Mouse (Mus musculus) embryonic fibroblast, embryonic 13.5 days (primary cell): ENCODE measurements around the gene Rnf208. TPM values are rescaled to one million over a fixed set of nuclear protein-coding genes. Genes with fewer than 3 reads are reported as not detected.
A peak's percentile ranks its signal among the peaks of the same experiment; 100 is the strongest.

Experiments
- H3K27ac ChIP-seq: 2 replicates; pipeline ENCODE4 v1.5.1; 2012; ENCODE audit warnings: low read length, control low read depth, inconsistent platforms; ENCODE audit not compliant: insufficient read depth
- H3K4me1 ChIP-seq: 2 replicates; pipeline ENCODE4 v1.6.1; 2011; ENCODE audit warnings: low read length; ENCODE audit not compliant: control insufficient read depth, insufficient read depth
- H3K4me3 ChIP-seq: 2 replicates; pipeline ENCODE4 v1.5.1; 2011; ENCODE audit warnings: mild to moderate bottlenecking, control low read depth, low read length; ENCODE audit not compliant: insufficient read depth
- CTCF ChIP-seq: IDR thresholded peaks from 2 replicates; pipeline ENCODE4 v1.5.1; 2011; ENCODE audit warnings: mild to moderate bottlenecking, control low read depth, low read length, moderate library complexity, borderline replicate concordance; ENCODE audit not compliant: insufficient read depth
- POLR2A ChIP-seq: IDR thresholded peaks from 2 replicates; pipeline ENCODE4 v1.6.1; 2011; ENCODE audit warnings: low read depth, mild to moderate bottlenecking, control low read depth, low read length, moderate library complexity
- polyA plus RNA-seq: library from polyadenylated mRNA; stranded (reverse); fragments of >200 nt; gene quantifications from 2 replicates; pipeline ENCODE4 v1.2.4, GENCODE M21; 2011; ENCODE audit warnings: low read depth; ENCODE audit not compliant: missing spikeins, insufficient read length

The Rnf208 gene
- polyA plus RNA-seq, 1 experiment, result 0.42 TPM

DNA sequence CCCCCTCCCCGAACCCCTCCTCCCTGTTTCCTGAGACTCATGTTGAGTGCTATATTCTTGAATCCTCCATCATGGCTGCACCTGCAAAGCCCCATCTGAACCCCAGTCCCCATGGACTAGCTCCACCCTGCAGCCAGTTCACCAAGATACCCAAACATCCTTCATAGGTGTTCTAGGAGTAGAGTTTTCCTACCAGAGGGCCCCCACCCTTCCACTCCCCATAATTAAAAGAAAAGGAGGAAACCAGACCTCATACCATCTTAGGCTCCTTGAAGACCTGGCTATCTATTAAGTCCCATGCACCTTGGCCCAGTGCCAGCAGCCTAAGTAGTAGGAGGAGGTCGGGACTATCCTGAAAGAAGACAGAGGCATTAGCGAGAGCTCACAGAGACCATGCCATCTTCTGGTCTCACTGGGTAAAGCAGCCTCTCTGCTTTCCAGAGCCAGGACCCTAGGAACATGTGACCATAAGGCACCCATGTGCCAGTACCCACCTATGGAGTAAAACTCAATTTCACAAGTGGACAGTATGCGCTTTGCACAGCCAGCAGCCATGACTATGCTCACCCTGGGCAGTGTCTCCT is 38.3 kb upstream of the Rnf208 start:
- Histone ChIP-seq H3K27ac (no peak overlapping the region), H3K4me3 (no peak overlapping the region), H3K4me1 (peaks cover 6% of the 10 kb centered on the region)
- no peak for TF ChIP-seq CTCF
- TF ChIP-seq POLR2A, result no peak

- Histone ChIP-seq H3K27ac (no peak overlapping the region), H3K4me3 (no peak overlapping the region), H3K4me1 (no peaks in the 10 kb centered on the region)
- no peak for TF ChIP-seq CTCF
- TF ChIP-seq POLR2A, result no peak
These were observed 34.5 kb upstream of the Rnf208 start for GRCm38 (mm10) chr2:25207593-25207992.

DNA sequence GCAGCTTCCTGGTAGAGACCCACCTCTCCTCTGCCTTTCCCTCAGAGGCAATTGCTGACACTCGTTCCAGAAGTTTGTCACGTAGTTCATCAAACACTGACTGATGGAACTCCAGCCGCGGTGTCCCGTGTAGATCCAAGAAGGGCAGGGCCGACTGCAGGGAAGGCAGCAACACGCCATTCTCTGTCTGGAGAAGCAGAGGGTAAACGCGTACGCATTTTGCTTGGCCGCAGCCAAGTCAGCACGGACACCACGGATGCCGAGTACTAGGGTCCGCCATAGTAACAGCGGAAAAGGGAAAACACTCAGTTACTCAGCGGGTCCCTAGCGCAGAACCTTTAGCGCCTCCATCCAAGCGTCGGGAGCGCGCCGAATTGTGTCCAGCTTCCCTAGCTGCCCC is 31.4 kb upstream of the Rnf208 start:
- TF ChIP-seq CTCF (no peak), POLR2A (no peak)
- H3K4me3 ChIP-seq, result peak overlapping the region; percentile 81
- H3K27ac ChIP-seq, result peak overlapping the region; percentile 31; the same call in 1 of the 2 replicates
- H3K4me1 ChIP-seq, result no peaks in the 10 kb centered on the region

- peak within 1 kb of the TSS; percentile 31; the same call in 1 of the 2 replicates for H3K27ac ChIP-seq
- peak within 1 kb of the TSS; percentile 81 for H3K4me3 ChIP-seq
- TF ChIP-seq POLR2A, result peak; percentile 83
- TF ChIP-seq CTCF, result no peak
- no peaks in the 10 kb centered on the region for H3K4me1 ChIP-seq
These were observed 30.9 kb upstream of the Rnf208 start, which contains the start of gene Nelfb for GRCm38 (mm10) chr2:25211121-25211670. Gene Nelfb (minus strand): TSS chr2:25211489.

GRCm38 (mm10) chr2:25213266-25213865 is 28.7 kb upstream of the Rnf208 start:
- Histone ChIP-seq H3K4me3 (no peak overlapping the region), H3K27ac (no peak overlapping the region), H3K4me1 (no peaks in the 10 kb centered on the region)
- TF ChIP-seq POLR2A, result no peak
- TF ChIP-seq CTCF, result no peak

DNA sequence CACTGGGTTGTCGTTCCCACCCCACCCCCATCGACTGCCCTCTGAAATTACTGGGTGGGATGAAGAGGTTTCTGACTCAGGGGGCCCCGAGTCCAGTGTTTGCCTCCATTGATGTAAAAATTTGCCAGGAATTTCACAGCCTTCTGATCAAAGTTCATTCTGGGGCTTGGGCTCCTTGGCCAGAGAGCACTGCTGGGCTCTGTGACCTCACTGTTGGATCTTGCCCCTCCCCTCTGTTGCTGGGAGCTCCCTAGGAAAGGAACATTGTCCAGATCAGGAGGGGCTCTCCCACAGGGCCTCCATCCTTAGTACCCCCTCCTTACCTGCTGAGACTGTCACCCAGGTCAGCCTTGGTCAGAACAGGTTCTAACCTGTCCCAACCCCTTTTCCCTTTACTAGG is 27.6 kb upstream of the Rnf208 start, which contains the start of gene Stpg3:
Gene Stpg3 (minus strand): TSS at position 194 of the 400 bp plus-strand sequence.
- Histone ChIP-seq H3K4me3 (no peak within 1 kb of the TSS), H3K4me1 (no peaks in the 10 kb centered on the region), H3K27ac (no peak within 1 kb of the TSS)
- TF ChIP-seq POLR2A (no peak), CTCF (no peak)

- TF ChIP-seq POLR2A (no peak), CTCF (no peak)
- no peaks in the 10 kb centered on the region for H3K4me1 ChIP-seq
- H3K4me3 ChIP-seq, result no peak overlapping the region
- no peak overlapping the region for H3K27ac ChIP-seq
These were observed 24.4 kb upstream of the Rnf208 start for GRCm38 (mm10) chr2:25217666-25218065.

- H3K4me1 ChIP-seq, result no peaks in the 10 kb centered on the region
- TF ChIP-seq POLR2A (no peak), CTCF (no peak)
- H3K4me3 ChIP-seq, result no peak within 1 kb of the TSS
- H3K27ac ChIP-seq, result no peak within 1 kb of the TSS
These were observed 23.6 kb upstream of the Rnf208 start, which contains the start of gene Fam166a for GRCm38 (mm10) chr2:25218445-25218844. Gene Fam166a (plus strand): TSS chr2:25218745.

DNA sequence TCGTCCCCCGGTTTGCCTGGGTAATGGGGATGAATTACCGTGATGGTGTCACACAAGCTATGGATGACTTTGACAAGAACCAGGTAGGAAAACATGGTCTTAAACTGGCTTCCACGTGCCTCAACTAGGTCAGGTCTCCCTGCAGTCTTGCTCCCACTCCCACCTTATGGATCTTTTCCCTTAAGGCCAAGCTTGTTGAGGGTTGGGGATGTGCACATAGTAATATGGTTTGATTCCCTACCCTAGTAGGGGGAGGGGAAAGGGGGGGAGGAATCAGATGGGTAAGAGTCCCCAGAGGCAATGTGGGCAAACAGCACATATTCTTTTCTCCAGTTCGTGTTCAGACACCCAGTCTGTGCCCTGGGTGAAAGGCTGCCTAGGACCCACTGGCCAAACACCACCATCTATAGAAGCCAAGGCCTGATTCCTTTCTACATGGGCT is 20.7 kb upstream of the Rnf208 start:
- Histone ChIP-seq H3K27ac (no peak overlapping the region), H3K4me3 (no peak overlapping the region), H3K4me1 (peaks cover 3% of the 10 kb centered on the region; the same call in 1 of the 2 replicates)
- TF ChIP-seq POLR2A (peak; percentile 65), CTCF (no peak)

DNA sequence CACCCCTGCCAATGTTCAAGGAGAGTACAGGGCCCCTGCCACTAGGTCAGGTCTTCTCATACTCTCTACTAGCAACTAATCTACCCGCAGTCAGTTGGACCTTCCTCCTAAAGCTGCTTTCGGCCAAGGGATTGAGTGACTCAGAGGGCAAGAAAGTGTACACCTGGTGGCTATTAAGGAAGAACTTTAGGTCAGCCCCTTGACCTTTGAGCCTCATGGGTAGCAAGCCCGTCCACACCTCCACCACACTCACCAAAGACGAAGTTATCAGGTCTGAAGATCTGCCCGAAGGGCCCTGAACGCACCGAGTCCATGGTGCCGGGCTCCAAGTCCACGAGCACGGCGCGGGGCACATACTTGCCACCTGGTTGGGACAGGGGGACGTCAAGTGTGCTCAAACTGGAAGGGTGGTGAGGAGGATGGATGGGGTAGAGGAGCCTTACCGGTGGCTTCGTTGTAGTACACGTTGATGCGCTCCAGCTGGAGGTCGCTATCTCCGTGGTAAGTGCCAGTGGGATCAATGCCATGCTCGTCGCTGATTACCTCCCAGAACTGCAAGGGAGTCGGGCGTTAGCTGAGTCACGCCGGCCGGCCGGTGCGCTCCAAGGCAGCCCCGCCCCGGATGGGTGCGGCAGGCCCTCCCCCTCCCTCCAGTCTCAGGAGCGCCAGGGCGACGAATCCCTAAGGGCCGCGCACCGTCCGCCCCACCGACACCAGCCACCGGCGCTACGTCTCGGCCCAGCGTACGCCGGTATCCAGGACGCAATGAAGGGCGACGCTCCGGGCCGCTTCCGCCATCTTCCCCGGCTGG is 18.2 kb upstream of the Rnf208 start:
- H3K27ac ChIP-seq, result peak overlapping the region; percentile 73
- H3K4me3 ChIP-seq, result peak overlapping the region; percentile 94
- peaks cover 3% of the 10 kb centered on the region; the same call in 1 of the 2 replicates for H3K4me1 ChIP-seq
- TF ChIP-seq POLR2A, result no peak
- no peak for TF ChIP-seq CTCF
